Mouse (Mus musculus) spleen, adult 2 months (tissue): ENCODE measurements at regions not wholly inside any gene's neighbourhood (a gene's known extent, or its start where the extent isn't known, plus 50 kb on each side); places are given as distances from the start of the nearest gene placed in this dataset.

Experiments used
- CTCF ChIP-seq: fragments of 200-500 bp; IDR thresholded peaks from 2 replicates; pipeline ENCODE4 v1.5.1; 2011; ENCODE audit warnings: mild to moderate bottlenecking, inconsistent platforms; ENCODE audit not compliant: insufficient read depth, insufficient read length, insufficient replicate concordance; ENCODE audit errors: extremely low read depth
- POLR2A ChIP-seq: fragments of 200-500 bp; IDR thresholded peaks from 2 replicates; pipeline ENCODE4 v1.6.1; 2011; ENCODE audit warnings: low read depth, low read length, inconsistent platforms

DNA sequence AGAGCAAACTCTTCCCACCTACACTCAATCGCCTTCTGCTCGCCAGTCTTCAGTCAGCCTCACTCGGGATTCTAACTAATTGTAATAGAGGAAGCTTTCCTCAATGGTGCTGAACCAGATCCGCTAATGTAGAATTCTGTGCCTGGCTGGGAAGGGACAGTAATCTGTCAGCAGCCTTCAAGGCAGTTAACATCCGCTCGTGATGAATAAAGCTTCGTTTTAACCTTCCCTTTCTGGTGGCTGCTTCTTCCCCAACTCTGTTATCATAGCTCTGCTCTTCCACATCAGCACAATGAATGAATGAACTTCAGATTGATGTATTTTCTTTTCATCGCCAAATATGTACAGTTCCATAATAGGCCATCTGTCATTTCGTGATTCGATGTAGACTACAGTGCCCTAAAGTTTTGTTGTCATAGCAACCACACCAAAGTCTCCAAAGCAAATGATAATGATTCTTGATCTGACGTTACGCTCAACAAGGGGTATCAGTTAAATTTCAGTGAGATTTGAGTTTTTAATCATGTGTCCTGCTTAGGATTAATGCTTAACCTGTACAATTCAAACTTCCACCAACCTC, 259.0 kb downstream of the Car8 start:
- TF ChIP-seq CTCF (no peak), POLR2A (no peak)
